Mouse (Mus musculus): ENCODE data around the gene Npcd.

- TF ChIP-seq POLR2A (IDR thresholded peaks at IDR 0.05; ENCODE audit: borderline replicate concordance, insufficient read depth, low read length) (no peak), CTCF (IDR thresholded peaks at IDR 0.05; ENCODE audit: borderline replicate concordance, insufficient read depth, low read depth, low read length) (no peak)
Measured at GRCm38 (mm10) chr15:79785056-79785455, 49.0 kb downstream of the Npcd start.
